Mouse (Mus musculus) G1E (cell line): ENCODE measurements around the gene Ugt1a1.

ENCODE experiments used
- CTCF ChIP-seq: IDR thresholded peaks from 2 replicates; pipeline ENCODE4 v1.5.1; 2012; ENCODE audit warnings: low read depth, low read length, inconsistent platforms, mixed read lengths
- GATA1 ChIP-seq: IDR thresholded peaks from 2 replicates; pipeline ENCODE4 v1.6.1; 2012; ENCODE audit warnings: borderline replicate concordance, low read length, inconsistent platforms, mixed read lengths
- GATA2 ChIP-seq: IDR thresholded peaks from 2 replicates; pipeline ENCODE4 v1.6.1; 2012; ENCODE audit warnings: low read depth, low read length, inconsistent platforms, borderline replicate concordance
- POLR2AphosphoS5 ChIP-seq: IDR thresholded peaks from 2 replicates; pipeline ENCODE4 v1.6.1; 2012; ENCODE audit warnings: low read depth, low read length, inconsistent platforms; ENCODE audit not compliant: insufficient replicate concordance
- TAL1 ChIP-seq: conservative IDR thresholded peaks from 2 replicates; pipeline ENCODE4 v1.6.1; 2012; ENCODE audit warnings: low read depth, low read length, inconsistent platforms, mixed read lengths

DNA sequence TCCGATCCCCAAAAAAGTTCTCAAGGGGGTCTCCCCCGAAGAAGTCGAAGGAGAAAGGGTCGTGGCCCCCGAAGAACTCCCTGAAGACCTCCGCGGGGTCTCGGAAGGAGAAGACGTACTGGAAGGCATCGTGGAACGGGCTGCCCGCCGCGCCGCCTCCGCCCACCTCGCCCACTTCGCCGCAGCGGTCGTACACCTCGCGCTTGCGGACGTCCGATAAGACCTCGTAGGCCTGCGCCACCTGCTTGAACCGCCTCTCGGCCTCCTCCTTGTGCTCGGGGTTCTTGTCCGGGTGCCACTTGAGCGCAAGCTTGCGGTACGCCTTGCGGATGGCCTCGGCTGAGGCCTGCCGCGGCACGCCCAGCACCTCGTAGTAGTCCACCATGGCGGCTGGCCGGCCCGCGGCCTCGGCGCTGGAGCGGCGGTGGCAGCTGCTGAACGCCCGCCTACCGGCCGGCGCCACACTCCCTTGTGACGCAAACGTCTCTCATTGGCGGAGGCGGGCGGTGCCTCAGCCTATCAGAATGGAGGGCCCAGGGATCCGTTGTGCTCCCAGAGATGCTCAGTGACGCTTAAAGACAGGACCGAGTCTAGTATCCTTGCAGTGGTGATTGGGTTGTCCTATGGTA is 6.4 kb upstream of the Ugt1a1 start, which contains the start of gene Dnajb3:
- TF ChIP-seq CTCF: no peak
- TF ChIP-seq TAL1: no peak
- no peak for TF ChIP-seq GATA1
- TF ChIP-seq GATA2: no peak
- no peak for TF ChIP-seq POLR2AphosphoS5
